Comparison of ENCODE assay signal across 13 mouse cellular contexts in the genomic region with DNA sequence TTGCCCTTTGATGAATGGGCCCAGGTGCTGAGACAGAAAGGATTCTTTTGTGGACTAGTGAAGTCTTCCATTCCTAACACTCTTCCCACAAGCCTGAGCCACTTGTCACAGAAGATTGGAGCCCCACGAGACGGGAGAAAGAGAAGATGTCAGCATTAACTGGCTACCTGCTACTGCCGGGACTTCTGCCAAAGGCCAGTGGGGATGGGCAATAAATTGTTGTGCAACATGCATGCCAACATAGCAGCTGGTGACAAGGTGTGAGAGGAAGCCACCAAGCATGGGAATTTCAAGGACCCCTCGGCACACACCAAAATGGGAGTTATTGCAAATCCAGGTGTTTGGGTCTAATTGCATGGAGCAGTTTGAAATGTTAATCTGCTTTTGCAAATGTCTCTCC.
"Had no signal": no experiment of that assay in that cellular context is flagged by ENCODE, and none has a peak within 500 bp of the region (broad histone marks: within the 10 kb centered on the region; RNA-seq: fewer than 3 reads in every experiment).

No protein-coding gene starts in this region.

- H3K27ac ChIP-seq: layer of hippocampus, adult 2 months; limb, embryonic 15.5 days; liver, embryonic 12.5 days; midbrain, embryonic 15.5 days; neural tube, embryonic 13.5 days had no signal

- H3K4me2 ChIP-seq: limb, embryonic 15.5 days; liver, embryonic 12.5 days; lung, embryonic 14.5 days; midbrain, embryonic 11.5 days; midbrain, embryonic 15.5 days; neural tube, embryonic 13.5 days had no signal

- H3K27me3 ChIP-seq: limb, embryonic 15.5 days; liver, embryonic 12.5 days; midbrain, embryonic 15.5 days; neural tube, embryonic 13.5 days had no signal

- DNase-seq: kidney, postnatal 10 days; kidney, postnatal 4 days; lung, embryonic 14.5 days; retina, postnatal 1 day; right cerebral cortex, postnatal 4 days; spleen, adult 18-20 months; thymus, adult 18-20 months had no signal

- H3K9me3 ChIP-seq: limb, embryonic 15.5 days; liver, embryonic 12.5 days; midbrain, embryonic 15.5 days; neural tube, embryonic 13.5 days had no signal

- H3K4me1 ChIP-seq: limb, embryonic 15.5 days; liver, embryonic 12.5 days; midbrain, embryonic 15.5 days had no signal

- H3K9ac ChIP-seq: limb, embryonic 15.5 days; liver, embryonic 12.5 days; lung, embryonic 14.5 days; midbrain, embryonic 15.5 days; neural tube, embryonic 13.5 days had no signal

- H3K36me3 ChIP-seq: limb, embryonic 15.5 days; liver, embryonic 12.5 days; midbrain, embryonic 15.5 days; neural tube, embryonic 13.5 days had no signal

- ATAC-seq: liver, embryonic 12.5 days; midbrain, embryonic 15.5 days had no signal

- H3K4me3 ChIP-seq: layer of hippocampus, adult 2 months; limb, embryonic 15.5 days; liver, embryonic 12.5 days; midbrain, embryonic 15.5 days; neural tube, embryonic 13.5 days had no signal
